Mouse (Mus musculus) heart, adult 9 months (tissue): ENCODE results near the gene Btnl4.

ENCODE experiments used
- DNase-seq, 2 experiments: peaks; one replicate each; pipeline ENCODE4 v3.0.0; 2022; ENCODE audit warnings: low spot score in 2 of 2

Btnl4 gene

GRCm38 (mm10) chr17:34437606-34438005 is 39.5 kb downstream of the Btnl4 start:
- DNase-seq: no peak

- peak in 1 of 2 experiments; percentile 3 for DNase-seq
Observed at GRCm38 (mm10) chr17:34437120-34437519, 40.0 kb downstream of the Btnl4 start.

- DNase-seq: no peak
Observed at GRCm38 (mm10) chr17:34427597-34427996, 49.5 kb downstream of the Btnl4 start.

GRCm38 (mm10) chr17:34420014-34420413 is 57.1 kb downstream of the Btnl4 start:
- DNase-seq: no peak
